Mouse (Mus musculus) forebrain, embryonic 13.5 days (tissue): ENCODE results near the gene Kl. TPM values are rescaled to one million over a fixed set of nuclear protein-coding genes. Genes with fewer than 3 reads are reported as not detected.

Experiments
- ATAC-seq: fragments of 200-750 bp; cut with Nextera tagmentation; 2 replicates; pipeline ENCODE4 v1.8.0; 2017
- H3K27ac ChIP-seq: fragments of 300-500 bp; sonication (generic); 2 replicates; pipeline ENCODE4 v1.5.1; 2015; ENCODE audit warnings: inconsistent platforms, mild to moderate bottlenecking, moderate library complexity
- H3K27me3 ChIP-seq: fragments of 300-500 bp; sonication (generic); 2 replicates; pipeline ENCODE4 v1.6.1; 2015; ENCODE audit warnings: mild to moderate bottlenecking, inconsistent platforms
- H3K36me3 ChIP-seq: fragments of 300-500 bp; sonication (generic); 2 replicates; pipeline ENCODE4 v1.6.1; 2015; ENCODE audit warnings: mild to moderate bottlenecking, inconsistent platforms; ENCODE audit not compliant: poor library complexity, severe bottlenecking
- H3K4me1 ChIP-seq: fragments of 300-500 bp; sonication (generic); 2 replicates; pipeline ENCODE4 v1.6.1; 2015; ENCODE audit warnings: inconsistent platforms
- H3K4me2 ChIP-seq: fragments of 300-500 bp; sonication (generic); 2 replicates; pipeline ENCODE4 v1.6.1; 2015; ENCODE audit warnings: inconsistent platforms, mild to moderate bottlenecking, moderate library complexity
- H3K4me3 ChIP-seq: fragments of 300-500 bp; sonication (generic); 2 replicates; pipeline ENCODE4 v1.5.1; 2015; ENCODE audit warnings: mild to moderate bottlenecking, inconsistent platforms
- H3K9ac ChIP-seq: fragments of 300-500 bp; sonication (generic); 2 replicates; pipeline ENCODE4 v1.6.1; 2015; ENCODE audit warnings: mild to moderate bottlenecking, inconsistent platforms
- H3K9me3 ChIP-seq: fragments of 300-500 bp; sonication (generic); replicated peaks from 2 replicates; pipeline ENCODE4 v1.6.1; 2016; ENCODE audit warnings: inconsistent platforms
- WGBS: fragments of 180-500 bp; shearing (Covaris S2); methylation state at CpG from one replicate; pipeline ENCODE4 v1.1.7; 2015; 5-methylcytosine and 5-hydroxymethylcytosine counted together
- polyA plus RNA-seq: library from polyadenylated mRNA; unstranded; fragments of >200 nt; fragmentation: Nextera tagmentation; extraction: Ambion mirVana; gene quantifications from 2 replicates; pipeline ENCODE4 v1.2.1, GENCODE M21; 2015

Kl gene
- polyA plus RNA-seq, 1 experiment from 2014 or later = 0.18 TPM

- Histone ChIP-seq H3K9me3 (no peaks in the 10 kb centered on the region; the same call in 1 of the 2 replicates), H3K27me3 (no peaks in the 10 kb centered on the region), H3K4me3 (no peak overlapping the region), H3K4me2 (no peak overlapping the region), H3K27ac (no peak overlapping the region), H3K9ac (no peak overlapping the region), H3K4me1 (no peaks in the 10 kb centered on the region), H3K36me3 (no peaks in the 10 kb centered on the region)
- whole genome bisulfite sequencing = 71% methylated on average over 3 of the region's 3 CpGs
- ATAC-seq = no peak
Measured at GRCm38 (mm10) chr5:150970551-150970950, 18.1 kb downstream of the Kl start.

GRCm38 (mm10) chr5:150971126-150971525 is 18.7 kb downstream of the Kl start:
- ATAC-seq = no peak
- H3K4me3 ChIP-seq = no peak overlapping the region
- no peaks in the 10 kb centered on the region for H3K4me1 ChIP-seq
- no peak overlapping the region for H3K9ac ChIP-seq
- H3K27ac ChIP-seq = no peak overlapping the region
- no peaks in the 10 kb centered on the region for H3K27me3 ChIP-seq
- no peak overlapping the region for H3K4me2 ChIP-seq
- WGBS = 90% methylated on average over 6 of the region's 6 CpGs
- no peaks in the 10 kb centered on the region for H3K36me3 ChIP-seq
- no peaks in the 10 kb centered on the region; the same call in 1 of the 2 replicates for H3K9me3 ChIP-seq

- no peak overlapping the region for H3K27ac ChIP-seq
- no peak overlapping the region for H3K9ac ChIP-seq
- no peak overlapping the region for H3K4me3 ChIP-seq
- no peaks in the 10 kb centered on the region for H3K4me1 ChIP-seq
- no peaks in the 10 kb centered on the region for H3K36me3 ChIP-seq
- 65% methylated on average over 3 of the region's 3 CpGs for WGBS
- no peaks in the 10 kb centered on the region for H3K9me3 ChIP-seq
- H3K4me2 ChIP-seq = no peak overlapping the region
- no peaks in the 10 kb centered on the region for H3K27me3 ChIP-seq
- ATAC-seq = no peak
Measured at GRCm38 (mm10) chr5:150974226-150974625, 21.8 kb downstream of the Kl start.

GRCm38 (mm10) chr5:150977383-150977958 is 25.1 kb downstream of the Kl start:
- Histone ChIP-seq H3K4me2 (no peak overlapping the region), H3K9ac (no peak overlapping the region), H3K36me3 (no peaks in the 10 kb centered on the region), H3K27ac (no peak overlapping the region), H3K4me1 (no peaks in the 10 kb centered on the region), H3K27me3 (no peaks in the 10 kb centered on the region), H3K9me3 (no peaks in the 10 kb centered on the region; the same call in 1 of the 2 replicates), H3K4me3 (no peak overlapping the region)
- WGBS = 88% methylated on average over 14 of the region's 14 CpGs
- ATAC-seq = no peak

- no peak for ATAC-seq
- no peak overlapping the region for H3K4me2 ChIP-seq
- no peaks in the 10 kb centered on the region for H3K27me3 ChIP-seq
- H3K36me3 ChIP-seq = no peaks in the 10 kb centered on the region
- no peak overlapping the region for H3K27ac ChIP-seq
- no peak overlapping the region for H3K9ac ChIP-seq
- no peaks in the 10 kb centered on the region for H3K4me1 ChIP-seq
- WGBS = 90% methylated on average over 5 of the region's 5 CpGs
- H3K4me3 ChIP-seq = no peak overlapping the region
- no peaks in the 10 kb centered on the region; the same call in 1 of the 2 replicates for H3K9me3 ChIP-seq
Measured at GRCm38 (mm10) chr5:150979341-150980136, 27.1 kb downstream of the Kl start.

- no peaks in the 10 kb centered on the region for H3K4me1 ChIP-seq
- no peaks in the 10 kb centered on the region for H3K27me3 ChIP-seq
- WGBS = 92% methylated on average over 2 of the region's 2 CpGs
- no peak for ATAC-seq
- no peak overlapping the region for H3K9ac ChIP-seq
- H3K9me3 ChIP-seq = no peaks in the 10 kb centered on the region; the same call in 1 of the 2 replicates
- H3K36me3 ChIP-seq = no peaks in the 10 kb centered on the region
- no peak overlapping the region for H3K4me2 ChIP-seq
- H3K4me3 ChIP-seq = no peak overlapping the region
- no peak overlapping the region for H3K27ac ChIP-seq
Measured at GRCm38 (mm10) chr5:150982082-150982481, 29.7 kb downstream of the Kl start.

GRCm38 (mm10) chr5:150994096-150994495 is 41.7 kb downstream of the Kl start:
- no peak overlapping the region for H3K4me2 ChIP-seq
- 90% methylated on average over 7 of the region's 7 CpGs for WGBS
- no peaks in the 10 kb centered on the region for H3K9me3 ChIP-seq
- H3K36me3 ChIP-seq = no peaks in the 10 kb centered on the region
- H3K27me3 ChIP-seq = no peaks in the 10 kb centered on the region
- no peak for ATAC-seq
- H3K27ac ChIP-seq = no peak overlapping the region
- no peak overlapping the region for H3K9ac ChIP-seq
- no peak overlapping the region for H3K4me3 ChIP-seq
- no peaks in the 10 kb centered on the region for H3K4me1 ChIP-seq

GRCm38 (mm10) chr5:150996586-150996985 is 44.2 kb downstream of the Kl start:
- Histone ChIP-seq H3K27me3 (no peaks in the 10 kb centered on the region), H3K4me2 (no peak overlapping the region), H3K4me1 (no peaks in the 10 kb centered on the region), H3K27ac (no peak overlapping the region), H3K36me3 (no peaks in the 10 kb centered on the region), H3K9me3 (no peaks in the 10 kb centered on the region), H3K4me3 (no peak overlapping the region), H3K9ac (no peak overlapping the region)
- 85% methylated on average over 2 of the region's 2 CpGs for WGBS
- peak; percentile 6; the same call in 1 of the 2 replicates for ATAC-seq

- Histone ChIP-seq H3K9me3 (no peaks in the 10 kb centered on the region), H3K9ac (no peak overlapping the region), H3K27ac (no peak overlapping the region), H3K36me3 (no peaks in the 10 kb centered on the region), H3K27me3 (no peaks in the 10 kb centered on the region), H3K4me3 (no peak overlapping the region), H3K4me2 (no peak overlapping the region), H3K4me1 (no peaks in the 10 kb centered on the region)
- 95% methylated on average over 7 of the region's 7 CpGs for WGBS
- ATAC-seq = no peak
Measured at GRCm38 (mm10) chr5:151001111-151001510, 48.7 kb downstream of the Kl start.

- H3K4me3 ChIP-seq = no peak overlapping the region
- no peaks in the 10 kb centered on the region for H3K4me1 ChIP-seq
- no peak overlapping the region for H3K9ac ChIP-seq
- H3K36me3 ChIP-seq = no peaks in the 10 kb centered on the region
- no peaks in the 10 kb centered on the region for H3K9me3 ChIP-seq
- no peaks in the 10 kb centered on the region for H3K27me3 ChIP-seq
- 94% methylated on average over 4 of the region's 4 CpGs for WGBS
- no peak overlapping the region for H3K4me2 ChIP-seq
- H3K27ac ChIP-seq = no peak overlapping the region
- ATAC-seq = no peak
Measured at GRCm38 (mm10) chr5:151002051-151002450, 49.6 kb downstream of the Kl start.

GRCm38 (mm10) chr5:151004216-151004755 is 51.9 kb downstream of the Kl start:
- Histone ChIP-seq H3K4me1 (no peaks in the 10 kb centered on the region), H3K9ac (no peak overlapping the region), H3K4me3 (no peak overlapping the region), H3K9me3 (no peaks in the 10 kb centered on the region), H3K4me2 (no peak overlapping the region), H3K27ac (no peak overlapping the region), H3K36me3 (no peaks in the 10 kb centered on the region), H3K27me3 (no peaks in the 10 kb centered on the region)
- no peak for ATAC-seq
- 87% methylated on average over 1 of the region's 1 CpGs for WGBS

GRCm38 (mm10) chr5:151018450-151018849 is 66.0 kb downstream of the Kl start:
- ATAC-seq = no peak

More at GRCm38 (mm10) chr5:151018450-151018849, 66.0 kb downstream of the Kl start:
- Histone ChIP-seq H3K9ac (no peak overlapping the region), H3K4me2 (no peak overlapping the region), H3K36me3 (no peaks in the 10 kb centered on the region), H3K4me3 (no peak overlapping the region), H3K27me3 (no peaks in the 10 kb centered on the region), H3K27ac (no peak overlapping the region), H3K4me1 (peaks cover 17% of the 10 kb centered on the region), H3K9me3 (no peaks in the 10 kb centered on the region)
- WGBS = 77% methylated on average over 5 of the region's 5 CpGs
